Mouse (Mus musculus) hindbrain, embryonic 13.5 days (tissue): ENCODE results near the gene Gabrb1. TPM values are rescaled to one million over a fixed set of nuclear protein-coding genes. Genes with fewer than 3 reads are reported as not detected.

Experiments
- ATAC-seq: fragments of 200-750 bp; cut with Nextera tagmentation; 2 replicates; pipeline ENCODE4 v1.8.0; 2017; ENCODE audit warnings: moderate TSS enrichment; ENCODE audit not compliant: low FRiP score
- H3K27ac ChIP-seq: fragments of 300-500 bp; sonication (generic); 2 replicates; pipeline ENCODE4 v1.5.1; 2015; ENCODE audit warnings: inconsistent platforms, mild to moderate bottlenecking, moderate library complexity
- H3K27me3 ChIP-seq: fragments of 300-500 bp; sonication (generic); 2 replicates; pipeline ENCODE4 v1.6.1; 2015; ENCODE audit warnings: mild to moderate bottlenecking, inconsistent platforms
- H3K36me3 ChIP-seq: fragments of 300-500 bp; sonication (generic); 2 replicates; pipeline ENCODE4 v1.6.1; 2015; ENCODE audit warnings: mild to moderate bottlenecking, inconsistent platforms
- H3K4me1 ChIP-seq: fragments of 300-500 bp; sonication (generic); replicated peaks from 2 replicates; pipeline ENCODE4 v1.6.1; 2015; ENCODE audit warnings: inconsistent platforms
- H3K4me2 ChIP-seq: fragments of 300-500 bp; sonication (generic); 2 replicates; pipeline ENCODE4 v1.6.1; 2015; ENCODE audit warnings: inconsistent platforms, mild to moderate bottlenecking, moderate library complexity
- H3K4me3 ChIP-seq: fragments of 300-500 bp; sonication (generic); 2 replicates; pipeline ENCODE4 v1.5.1; 2015; ENCODE audit warnings: mild to moderate bottlenecking, inconsistent platforms
- H3K9ac ChIP-seq: fragments of 300-500 bp; sonication (generic); 2 replicates; pipeline ENCODE4 v1.6.1; 2015; ENCODE audit warnings: mild to moderate bottlenecking, inconsistent platforms
- H3K9me3 ChIP-seq: fragments of 300-500 bp; sonication (generic); 2 replicates; pipeline ENCODE4 v1.6.1; 2016; ENCODE audit warnings: inconsistent platforms
- WGBS: fragments of 180-500 bp; shearing (Covaris S2); methylation state at CpG from one replicate; pipeline ENCODE4 v1.1.7; 2015; 5-methylcytosine and 5-hydroxymethylcytosine counted together
- polyA plus RNA-seq: library from polyadenylated mRNA; unstranded; fragments of >200 nt; fragmentation: Nextera tagmentation; extraction: Ambion mirVana; gene quantifications from 2 replicates; pipeline ENCODE4 v1.2.1, GENCODE M21; 2015

The Gabrb1 gene
- polyA plus RNA-seq, 1 experiment from 2014 or later = 11.1 TPM

DNA sequence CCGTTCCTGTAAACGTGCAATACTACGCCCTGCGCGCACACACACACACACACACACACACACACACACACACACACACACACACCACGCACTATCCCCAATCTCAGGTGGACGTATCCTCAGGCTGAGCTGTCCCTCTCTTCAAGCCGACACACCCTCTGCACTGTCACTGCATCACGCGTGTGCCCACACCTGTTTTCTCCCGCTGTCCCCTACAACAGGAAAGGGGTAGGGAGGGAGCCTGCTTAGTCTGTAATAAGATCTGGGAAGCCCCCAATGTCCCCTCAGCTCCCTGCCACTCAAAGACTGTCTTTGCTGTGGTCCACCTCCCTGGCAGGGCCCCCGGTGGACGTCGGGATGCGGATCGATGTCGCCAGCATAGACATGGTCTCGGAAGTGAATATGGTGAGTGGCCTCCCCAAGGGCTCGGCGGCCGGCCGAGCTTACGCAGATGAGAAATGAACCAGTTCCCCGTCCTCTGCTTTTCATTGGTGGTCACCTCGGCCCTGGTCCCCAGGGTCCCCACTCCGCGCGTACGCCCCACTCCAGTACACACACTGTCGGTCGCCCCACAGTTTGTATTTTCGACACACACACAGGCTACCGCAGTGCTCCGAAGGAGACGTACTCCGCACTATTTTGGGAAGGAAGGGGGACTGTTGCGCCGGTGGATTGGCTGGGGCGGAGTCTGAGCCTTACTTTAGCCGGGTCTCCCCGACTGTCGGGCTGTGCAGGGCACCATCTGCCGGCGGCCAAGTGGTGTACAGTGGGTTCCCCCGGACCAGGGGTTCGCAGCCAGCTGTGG lies 42.8 kb downstream of the Gabrb1 start:
- Histone ChIP-seq H3K36me3 (no peaks in the 10 kb centered on the region), H3K9ac (peak overlapping the region; percentile 73), H3K4me2 (peak overlapping the region; percentile 95), H3K27me3 (0 out of 2 replicates have a peak, but pooled peaks cover 3% of the 10 kb centered on the region), H3K4me3 (peak overlapping the region; percentile 58), H3K9me3 (no peaks in the 10 kb centered on the region), H3K4me1 (peaks cover 11% of the 10 kb centered on the region), H3K27ac (no peak overlapping the region)
- peak; percentile 94 for ATAC-seq
- under 1% methylated on average over 46 of the region's 46 CpGs for WGBS

DNA sequence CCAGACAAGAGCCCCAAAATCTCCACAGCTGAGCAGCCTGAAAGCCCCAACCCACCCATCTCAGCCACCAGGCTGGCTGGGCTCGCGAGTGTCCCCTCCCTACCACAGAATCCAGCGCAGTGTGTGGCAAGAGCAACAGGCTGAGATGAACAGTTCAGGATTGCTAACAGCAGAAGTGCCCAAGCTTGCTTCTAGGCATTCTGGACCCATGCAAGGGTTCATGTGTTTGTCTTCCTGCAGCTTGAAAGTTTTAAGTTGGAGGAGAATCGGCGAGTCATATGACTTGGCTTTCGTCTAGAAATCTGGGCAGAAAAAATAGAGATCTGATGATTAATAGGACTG lies 43.3 kb downstream of the Gabrb1 start:
- Histone ChIP-seq H3K27ac (no peak overlapping the region), H3K4me1 (peaks cover 11% of the 10 kb centered on the region), H3K4me3 (peak overlapping the region; percentile 58), H3K4me2 (peak overlapping the region; percentile 95), H3K9ac (peak overlapping the region; percentile 73), H3K36me3 (no peaks in the 10 kb centered on the region), H3K9me3 (no peaks in the 10 kb centered on the region), H3K27me3 (0 out of 2 replicates have a peak, but pooled peaks cover 3% of the 10 kb centered on the region)
- WGBS = 2% methylated on average over 6 of the region's 6 CpGs
- peak; percentile 81 for ATAC-seq

DNA sequence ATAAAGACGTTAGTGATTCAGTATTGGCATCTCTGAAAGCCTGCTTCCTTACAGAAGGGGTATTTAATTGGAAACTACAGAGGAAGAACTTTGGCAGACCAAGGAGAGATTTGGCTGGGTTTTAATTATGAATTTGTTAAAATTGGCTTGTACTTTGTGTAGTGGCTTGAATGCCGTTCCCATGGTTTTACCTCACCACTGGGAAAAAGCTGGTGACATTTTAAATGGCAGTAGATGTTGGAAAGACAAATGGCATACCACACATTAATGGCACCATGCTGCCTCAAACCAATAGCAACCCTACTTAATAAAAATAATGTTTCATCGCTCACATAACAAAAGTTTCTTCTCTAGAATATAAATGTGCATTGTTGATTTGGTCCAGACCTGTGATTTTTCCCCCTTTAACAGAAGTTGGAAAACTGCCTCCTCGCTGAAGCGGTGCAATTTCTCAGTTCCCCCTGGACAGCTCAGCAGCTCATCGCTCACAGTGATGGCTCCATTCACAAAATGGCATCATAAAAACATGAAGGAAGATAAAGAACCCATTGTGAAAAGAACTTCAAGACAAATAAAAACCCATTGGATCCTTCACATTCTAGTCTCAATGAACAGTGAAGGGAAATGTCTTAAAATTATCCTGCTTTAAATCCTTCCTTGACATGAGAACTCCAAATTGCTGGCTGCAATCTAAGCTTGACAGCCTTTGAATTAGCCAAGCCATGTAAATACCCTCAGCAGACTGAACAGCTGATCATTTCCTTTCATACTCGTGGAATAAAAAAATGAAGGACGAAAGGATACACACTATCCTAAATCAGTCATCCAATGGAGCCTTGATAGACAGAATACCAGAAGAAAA lies 75.2 kb downstream of the Gabrb1 start:
- Histone ChIP-seq H3K36me3 (no peaks in the 10 kb centered on the region), H3K9ac (no peak overlapping the region), H3K4me2 (no peak overlapping the region), H3K27me3 (no peaks in the 10 kb centered on the region), H3K4me1 (no peaks in the 10 kb centered on the region), H3K9me3 (no peaks in the 10 kb centered on the region), H3K27ac (no peak overlapping the region), H3K4me3 (no peak overlapping the region)
- WGBS = 79% methylated on average over 8 of the region's 8 CpGs
- ATAC-seq = 0 out of 2 replicates have a peak, but pooled peaks have one; percentile 32

DNA sequence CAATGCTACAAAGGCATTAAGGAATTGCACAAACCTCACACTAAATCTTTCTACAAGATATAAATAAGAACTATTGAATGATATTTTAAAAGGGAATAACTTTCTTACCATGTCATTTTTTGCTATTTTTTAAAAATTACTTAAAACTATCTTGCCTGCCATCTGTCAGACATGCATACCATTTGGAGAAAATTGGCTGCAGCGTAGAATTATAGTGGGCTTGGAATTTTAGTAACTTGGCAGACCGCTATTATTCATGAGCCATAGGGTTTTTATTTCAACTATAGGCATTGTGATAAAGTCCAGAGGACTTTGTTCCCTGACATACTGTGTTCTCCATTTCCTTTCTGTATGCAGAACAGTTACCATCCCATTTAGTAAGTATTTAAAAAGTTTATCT lies 89.5 kb downstream of the Gabrb1 start:
- H3K9me3 ChIP-seq = no peaks in the 10 kb centered on the region
- no peaks in the 10 kb centered on the region for H3K27me3 ChIP-seq
- H3K4me3 ChIP-seq = no peak overlapping the region
- H3K36me3 ChIP-seq = no peaks in the 10 kb centered on the region
- H3K9ac ChIP-seq = no peak overlapping the region
- no peak overlapping the region for H3K27ac ChIP-seq
- H3K4me2 ChIP-seq = no peak overlapping the region
- no peaks in the 10 kb centered on the region for H3K4me1 ChIP-seq
- 85% methylated on average over 2 of the region's 2 CpGs for WGBS
- no peak for ATAC-seq

DNA sequence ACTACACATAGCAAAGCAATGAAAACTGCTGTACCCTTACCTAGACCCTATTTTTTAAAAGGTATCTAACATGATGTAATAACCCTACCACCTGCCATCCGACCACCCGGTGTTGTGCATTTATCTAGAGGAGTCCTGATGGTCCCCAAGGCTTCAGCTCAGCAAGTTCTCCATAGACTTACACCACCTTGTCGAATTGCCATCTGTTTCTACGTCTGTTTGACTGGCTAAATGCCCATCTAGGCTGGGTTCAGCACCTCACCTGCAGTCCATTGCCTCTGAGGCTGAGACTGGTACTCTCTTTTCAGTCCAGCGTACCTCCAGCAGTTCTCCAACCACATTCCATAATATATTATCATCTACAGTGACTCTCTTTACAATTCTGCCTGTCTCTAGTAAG lies 96.1 kb downstream of the Gabrb1 start:
- Histone ChIP-seq H3K4me2 (no peak overlapping the region), H3K36me3 (no peaks in the 10 kb centered on the region), H3K27ac (no peak overlapping the region), H3K4me3 (no peak overlapping the region), H3K9me3 (no peaks in the 10 kb centered on the region), H3K9ac (no peak overlapping the region), H3K4me1 (no peaks in the 10 kb centered on the region), H3K27me3 (no peaks in the 10 kb centered on the region)
- WGBS = 78% methylated on average over 5 of the region's 5 CpGs
- no peak for ATAC-seq

DNA sequence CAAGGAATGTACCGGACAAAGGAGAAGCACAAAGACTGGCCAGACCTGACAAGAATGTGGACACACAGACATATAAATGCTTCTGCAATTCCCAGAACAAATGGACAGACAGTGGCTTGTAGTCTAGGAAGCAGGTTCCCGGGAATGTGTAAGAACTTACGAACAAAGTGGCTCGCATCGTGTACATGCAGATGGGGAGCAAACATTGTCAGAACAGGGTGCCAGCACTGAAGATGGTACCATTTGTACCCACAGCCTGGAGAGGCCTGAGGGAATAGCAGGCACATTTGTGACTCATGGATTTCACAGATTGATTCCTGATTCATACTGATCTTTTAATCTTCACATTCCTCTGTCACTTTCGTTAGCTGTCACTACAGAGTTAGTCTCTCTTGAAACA lies 103.2 kb downstream of the Gabrb1 start:
- Histone ChIP-seq H3K4me1 (no peaks in the 10 kb centered on the region), H3K27ac (no peak overlapping the region), H3K4me3 (no peak overlapping the region), H3K9ac (no peak overlapping the region), H3K4me2 (no peak overlapping the region), H3K27me3 (no peaks in the 10 kb centered on the region), H3K36me3 (no peaks in the 10 kb centered on the region), H3K9me3 (no peaks in the 10 kb centered on the region)
- WGBS = 95% methylated on average over 6 of the region's 6 CpGs
- ATAC-seq = no peak

DNA sequence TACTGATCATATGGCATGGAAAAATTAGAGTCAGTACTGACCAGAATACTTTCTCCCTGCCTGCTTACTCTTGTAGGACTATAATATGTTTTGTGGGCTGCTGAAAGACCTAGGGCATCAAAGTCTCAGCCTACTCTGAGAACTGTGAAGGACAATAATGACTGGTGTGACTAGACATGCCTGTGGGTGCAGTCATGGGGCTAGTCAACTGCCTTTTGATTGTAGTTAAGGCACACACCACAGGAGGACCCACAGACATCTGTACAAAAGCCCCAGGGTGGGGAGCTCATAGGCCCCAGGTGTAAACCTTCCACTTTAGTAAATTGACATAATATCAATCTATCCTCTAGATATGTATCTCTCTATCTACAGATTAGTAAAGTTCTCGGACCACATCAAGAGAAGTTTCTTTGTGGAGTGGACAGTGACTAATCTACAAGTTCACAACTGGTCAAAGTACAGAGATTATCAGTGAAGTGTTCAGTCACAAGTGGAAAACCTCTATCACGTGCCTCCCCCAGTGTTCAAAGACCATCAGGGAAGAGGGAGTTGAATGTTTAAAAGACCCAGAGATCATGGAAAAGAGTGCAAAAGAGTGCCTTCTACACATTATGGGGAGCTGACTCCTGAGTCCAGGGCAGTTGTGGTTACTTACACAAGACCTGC lies 123.7 kb downstream of the Gabrb1 start:
- Histone ChIP-seq H3K27me3 (no peaks in the 10 kb centered on the region), H3K4me3 (no peak overlapping the region), H3K27ac (no peak overlapping the region), H3K9ac (no peak overlapping the region), H3K4me1 (no peaks in the 10 kb centered on the region), H3K4me2 (no peak overlapping the region), H3K36me3 (no peaks in the 10 kb centered on the region), H3K9me3 (no peaks in the 10 kb centered on the region)
- 91% methylated on average over 2 of the region's 2 CpGs for WGBS
- no peak for ATAC-seq

DNA sequence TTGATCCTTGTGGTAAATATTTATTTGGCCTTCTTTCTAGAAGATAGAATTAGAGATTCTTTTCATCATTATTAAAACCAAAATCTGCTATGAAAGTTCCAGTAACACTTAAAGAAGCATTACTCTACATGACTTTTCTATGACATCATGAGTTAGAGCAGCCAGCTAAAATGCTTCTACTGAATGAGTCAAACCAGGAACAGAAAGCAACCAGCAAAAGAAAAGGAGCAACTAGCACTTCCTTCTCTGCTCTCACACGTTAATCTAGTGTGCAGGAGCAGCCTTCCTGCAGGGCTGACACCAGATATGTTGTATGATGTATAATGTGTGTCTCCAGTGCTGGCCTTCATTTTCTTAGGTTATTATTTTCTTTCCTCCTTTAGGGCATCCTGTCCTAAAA lies 164.9 kb downstream of the Gabrb1 start:
- no peak overlapping the region for H3K9ac ChIP-seq
- no peak overlapping the region for H3K4me2 ChIP-seq
- no peak for ATAC-seq
- H3K4me1 ChIP-seq = no peaks in the 10 kb centered on the region
- H3K27ac ChIP-seq = no peak overlapping the region
- H3K36me3 ChIP-seq = no peaks in the 10 kb centered on the region
- H3K9me3 ChIP-seq = no peaks in the 10 kb centered on the region
- 52% methylated on average over 1 of the region's 1 CpGs for WGBS
- H3K27me3 ChIP-seq = no peaks in the 10 kb centered on the region
- H3K4me3 ChIP-seq = no peak overlapping the region

DNA sequence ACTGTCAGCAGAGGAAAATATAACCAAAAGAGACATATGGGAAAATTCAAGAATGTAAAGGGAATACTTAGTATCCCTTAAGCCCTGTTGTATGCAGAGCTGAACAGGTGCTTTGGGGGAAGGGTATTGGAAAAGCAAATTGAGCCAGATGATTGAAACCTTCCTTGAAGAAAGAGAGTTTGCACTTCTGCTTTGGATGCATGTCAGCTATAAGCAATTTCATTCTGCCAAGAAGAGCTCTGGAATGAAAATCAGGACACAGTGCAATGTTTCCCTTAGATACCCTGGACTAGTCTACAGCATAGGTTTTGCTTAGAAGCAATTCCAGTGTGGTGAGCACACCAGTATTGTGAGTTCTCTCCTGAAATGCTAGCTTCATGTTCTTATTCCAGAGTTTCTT lies 170.4 kb downstream of the Gabrb1 start:
- H3K27me3 ChIP-seq = no peaks in the 10 kb centered on the region
- H3K27ac ChIP-seq = no peak overlapping the region
- ATAC-seq = no peak
- no peaks in the 10 kb centered on the region for H3K36me3 ChIP-seq
- no peak overlapping the region for H3K4me2 ChIP-seq
- no peaks in the 10 kb centered on the region for H3K9me3 ChIP-seq
- no peak overlapping the region for H3K9ac ChIP-seq
- no peak overlapping the region for H3K4me3 ChIP-seq
- no peaks in the 10 kb centered on the region for H3K4me1 ChIP-seq

DNA sequence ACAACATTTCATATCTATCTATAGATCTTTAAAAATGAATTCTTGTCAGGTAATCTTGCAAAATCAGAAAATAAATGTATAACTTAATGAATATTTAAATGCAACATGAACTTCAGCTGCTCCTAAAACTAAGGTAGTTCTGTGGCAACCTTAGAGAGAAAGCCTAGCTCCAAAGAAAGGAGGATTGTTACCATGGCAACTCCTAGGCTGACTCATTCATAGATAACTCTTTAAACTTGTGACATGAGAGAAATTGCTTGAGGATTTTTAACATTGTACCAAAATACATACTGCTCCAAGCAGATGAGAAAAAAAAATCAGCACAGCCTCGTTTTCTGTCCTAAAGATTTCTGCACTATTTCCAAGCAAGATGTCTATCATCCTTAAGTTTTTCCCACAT lies 171.1 kb downstream of the Gabrb1 start:
- ATAC-seq = no peak
- H3K36me3 ChIP-seq = no peaks in the 10 kb centered on the region

DNA sequence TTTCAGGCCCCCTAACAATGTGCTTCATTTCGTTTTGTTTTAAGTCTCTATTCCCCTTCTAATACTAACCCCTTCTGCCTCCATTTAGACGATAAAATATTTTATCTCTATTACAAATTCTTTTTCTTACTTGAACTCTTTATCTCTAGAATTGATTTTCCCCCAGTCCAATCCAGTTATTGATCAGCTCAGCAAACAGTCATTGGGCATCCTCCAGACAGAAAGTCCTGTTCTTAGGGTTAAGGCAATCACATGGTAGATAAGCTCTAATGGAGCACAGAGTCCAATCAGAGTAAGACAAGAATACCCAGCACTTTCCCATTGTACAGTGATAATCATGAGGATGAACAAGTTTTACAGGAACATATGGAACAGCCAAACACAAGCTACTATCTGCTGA lies 172.4 kb downstream of the Gabrb1 start:
- no peaks in the 10 kb centered on the region for H3K36me3 ChIP-seq

More for the DNA sequence above, 171.1 kb downstream of the Gabrb1 start:
- Histone ChIP-seq H3K4me3 (no peak overlapping the region), H3K9ac (no peak overlapping the region), H3K4me1 (no peaks in the 10 kb centered on the region), H3K9me3 (no peaks in the 10 kb centered on the region), H3K27me3 (no peaks in the 10 kb centered on the region), H3K27ac (no peak overlapping the region), H3K4me2 (no peak overlapping the region)
- WGBS = 68% methylated on average over 1 of the region's 1 CpGs

DNA sequence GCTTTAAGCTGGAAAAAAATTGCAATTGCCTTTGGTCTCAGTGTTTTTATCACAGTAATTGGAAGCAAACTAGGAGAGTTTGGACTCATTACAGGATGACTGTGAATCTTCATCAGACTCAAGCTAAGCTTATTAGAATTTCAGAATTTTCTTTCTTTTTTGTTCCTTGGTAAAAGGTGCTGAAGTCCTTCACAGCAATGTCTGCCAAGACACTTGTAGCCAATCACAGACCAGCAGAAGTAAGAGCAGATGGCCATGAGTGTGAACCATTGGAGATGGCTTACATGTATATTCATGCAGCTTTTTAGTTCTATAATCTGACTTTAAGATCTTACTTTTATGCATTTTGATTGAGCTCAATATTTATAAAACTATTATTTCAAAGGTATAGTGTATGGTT lies 184.3 kb downstream of the Gabrb1 start:
- H3K27ac ChIP-seq = no peak overlapping the region
- no peaks in the 10 kb centered on the region for H3K36me3 ChIP-seq
- no peak overlapping the region for H3K9ac ChIP-seq
- no peak overlapping the region for H3K4me3 ChIP-seq
- no peaks in the 10 kb centered on the region for H3K9me3 ChIP-seq
- no peaks in the 10 kb centered on the region for H3K4me1 ChIP-seq
- H3K4me2 ChIP-seq = no peak overlapping the region
- no peak for ATAC-seq
- no peaks in the 10 kb centered on the region for H3K27me3 ChIP-seq

More for the DNA sequence above, 172.4 kb downstream of the Gabrb1 start:
- Histone ChIP-seq H3K4me1 (no peaks in the 10 kb centered on the region), H3K27ac (no peak overlapping the region), H3K9me3 (no peaks in the 10 kb centered on the region), H3K4me2 (no peak overlapping the region), H3K4me3 (no peak overlapping the region), H3K9ac (no peak overlapping the region), H3K27me3 (no peaks in the 10 kb centered on the region)
- 85% methylated on average over 2 of the region's 2 CpGs for WGBS
- no peak for ATAC-seq
